Mouse (Mus musculus): Measurements from ENCODE around the gene Rapgefl1.

- TF ChIP-seq CTCF (IDR thresholded peaks at IDR 0.05; ENCODE audit: low read depth, low read length) = no peak
- no peak for TF ChIP-seq GATA1 (IDR thresholded peaks at IDR 0.05; ENCODE audit: borderline replicate concordance, low read length)
These were observed 25.9 kb upstream of the Rapgefl1 start for GRCm38 (mm10) chr11:98810686-98811085.

Data from G1E (cell line).